Comparison of ENCODE assay signal across 9 mouse cellular contexts in genomic region chr16:36693818-36694413, GRCm38 (mm10). TPM values are rescaled to one million over a fixed set of nuclear protein-coding genes. Genes with fewer than 3 reads are reported as not detected.
DNase-seq lines count a peak whose midpoint lies in the region; ATAC-seq lines count a peak whose summit lies in the region.
"Had no signal": no experiment of that assay in that cellular context is flagged by ENCODE, and none has a peak within 500 bp of the region (broad histone marks: within the 10 kb centered on the region; RNA-seq: fewer than 3 reads in every experiment).

Ildr1 (plus strand) TSS chr16:36693978.

- H3K4me2 ChIP-seq in hindbrain, embryonic 16.5 days (ENCODE audit: low read length), result peak within 1 kb of the TSS; percentile 94
- H3K4me2 ChIP-seq in liver, embryonic 13.5 days, result peak within 1 kb of the TSS; percentile 51

- WGBS in hindbrain, embryonic 16.5 days, result 4% methylated on average over 40 of the region's 40 CpGs
- 5% methylated on average over 40 of the region's 40 CpGs for WGBS in liver, embryonic 13.5 days (ENCODE audit: insufficient replicate concordance)

- DNase-seq in cerebellum, postnatal 36 days, result peak; percentile 3 to 13
- DNase-seq in cerebellum, postnatal 4 days (ENCODE audit: low spot score in 2 of 2), result no peak
- peak; percentile 44 for DNase-seq in ZHBTc4 (ENCODE audit: low read depth, low spot score)
- DNase-seq in liver, embryonic 13.5 days, result no peak
- DNase-seq in neural tube, embryonic 10.5 days (ENCODE audit: extremely low spot score, low spot score), result peak; percentile 29
- peak; percentile 50 for DNase-seq in yolk sac, embryonic 10.5 days (ENCODE audit: low spot score)
- no peak for DNase-seq in left cerebral cortex, postnatal 36 days (ENCODE audit: low spot score in 2 of 2)

- ATAC-seq in hindbrain, embryonic 16.5 days, result peak; percentile 68
- ATAC-seq in liver, embryonic 13.5 days (ENCODE audit: low read depth), result no peak

- H3K9ac ChIP-seq in hindbrain, embryonic 16.5 days (ENCODE audit: low read depth, low read length), result peak within 1 kb of the TSS; percentile 69
- H3K9ac ChIP-seq in liver, embryonic 13.5 days, result no peak within 1 kb of the TSS

- peaks cover 6% of the 10 kb centered on the region; the same call in 1 of the 2 replicates for H3K4me1 ChIP-seq in hindbrain, embryonic 16.5 days (ENCODE audit: control insufficient read depth, insufficient read depth, low read depth, low read length)
- H3K4me1 ChIP-seq in liver, embryonic 13.5 days (replicated peaks), result peaks cover 5% of the 10 kb centered on the region; the same call in 1 of the 2 replicates

- no peaks in the 10 kb centered on the region; the same call in none of the 2 replicates for H3K27me3 ChIP-seq in hindbrain, embryonic 16.5 days (replicated peaks; ENCODE audit: control insufficient read depth, insufficient read depth, low read length)
- H3K27me3 ChIP-seq in liver, embryonic 13.5 days, result peaks cover 37% of the 10 kb centered on the region

- intact Hi-C loops in left cerebral cortex, postnatal 36 days (cut with DNase I), result no loop called here

- no peaks in the 10 kb centered on the region for H3K36me3 ChIP-seq in hindbrain, embryonic 16.5 days (ENCODE audit: control insufficient read depth, insufficient read depth, low read length)
- H3K36me3 ChIP-seq in liver, embryonic 13.5 days, result no peaks in the 10 kb centered on the region

- H3K9me3 ChIP-seq in hindbrain, embryonic 16.5 days (ENCODE audit: control insufficient read depth, low read length), result no peaks in the 10 kb centered on the region
- no peaks in the 10 kb centered on the region for H3K9me3 ChIP-seq in liver, embryonic 13.5 days (replicated peaks)

- H3K4me3 ChIP-seq in hindbrain, embryonic 16.5 days (ENCODE audit: low read length), result peak within 1 kb of the TSS; percentile 54
- H3K4me3 ChIP-seq in liver, embryonic 13.5 days (replicated peaks), result peak within 1 kb of the TSS; percentile 35

- H3K27ac ChIP-seq in hindbrain, embryonic 16.5 days (ENCODE audit: low read depth, low read length), result no peak within 1 kb of the TSS
- no peak within 1 kb of the TSS for H3K27ac ChIP-seq in liver, embryonic 13.5 days

RNA-seq across cellular contexts. Expression of gene Ildr1, which starts in this region (rescaled TPM):
- polyA plus RNA-seq in hindbrain, embryonic 16.5 days (2015; fragmentation: Nextera tagmentation; extraction: Ambion mirVana), result 0.36 and 0.68 TPM in 2 replicates
- polyA plus RNA-seq in liver, embryonic 13.5 days (2015; fragmentation: Nextera tagmentation; extraction: Ambion mirVana), result 0.03 and 0.13 TPM in 2 replicates
- total RNA-seq in left cerebral cortex, postnatal 36 days (2021), result under 1 TPM; 0.25 to 0.43 TPM
- total RNA-seq: MEL had no signal

Comparison
In these comparisons a context has a peak if more than half of its experiments do, and no peak if none do; other contexts are left out.
1. DNase-seq: peak in cerebellum, postnatal 36 days (2 of 2), ZHBTc4 (single experiment), neural tube, embryonic 10.5 days (single experiment) and yolk sac, embryonic 10.5 days (single experiment); none in cerebellum, postnatal 4 days (0 of 2), liver, embryonic 13.5 days (single experiment) and left cerebral cortex, postnatal 36 days (0 of 2).
2. Peak in ATAC-seq, H3K4me3 ChIP-seq, H3K9ac ChIP-seq and H3K4me2 ChIP-seq in hindbrain, embryonic 16.5 days; RNA of the gene not detected or under 1 TPM.